Mouse (Mus musculus): ENCODE results near the gene Lsg1.

Gene Lsg1

DNA sequence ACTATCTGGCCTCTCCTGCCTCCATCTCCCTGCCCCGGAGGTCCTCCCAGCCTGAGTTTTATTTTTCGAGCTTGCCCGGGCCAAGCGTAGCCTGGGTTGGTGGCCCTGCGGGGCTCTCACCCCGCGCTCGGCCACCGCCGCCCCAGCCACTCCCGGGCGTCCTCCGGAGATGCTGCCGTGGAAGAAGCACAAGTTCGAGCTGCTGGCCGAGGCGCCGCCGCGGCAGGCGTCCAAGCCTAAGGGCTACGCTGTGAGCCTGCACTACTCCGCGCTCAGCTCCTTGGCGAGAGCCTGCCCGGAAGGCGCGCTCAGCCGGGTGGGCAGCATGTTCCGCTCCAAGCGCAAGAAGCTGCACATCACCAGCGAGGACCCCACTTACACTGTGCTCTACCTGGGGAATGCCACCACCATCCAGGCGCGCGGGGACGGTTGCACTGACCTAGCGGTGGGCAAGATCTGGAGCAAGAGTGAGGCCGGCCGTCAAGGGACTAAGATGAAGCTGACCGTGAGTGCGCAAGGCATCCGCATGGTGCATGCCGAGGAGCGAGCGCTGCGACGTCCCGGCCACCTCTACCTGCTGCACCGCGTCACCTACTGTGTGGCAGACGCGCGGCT lies 13.1 kb upstream of the Lsg1 start:
- DNase-seq (ENCODE audit: low spot score in 2 of 2), result peak; percentile 55 to 69

DNA sequence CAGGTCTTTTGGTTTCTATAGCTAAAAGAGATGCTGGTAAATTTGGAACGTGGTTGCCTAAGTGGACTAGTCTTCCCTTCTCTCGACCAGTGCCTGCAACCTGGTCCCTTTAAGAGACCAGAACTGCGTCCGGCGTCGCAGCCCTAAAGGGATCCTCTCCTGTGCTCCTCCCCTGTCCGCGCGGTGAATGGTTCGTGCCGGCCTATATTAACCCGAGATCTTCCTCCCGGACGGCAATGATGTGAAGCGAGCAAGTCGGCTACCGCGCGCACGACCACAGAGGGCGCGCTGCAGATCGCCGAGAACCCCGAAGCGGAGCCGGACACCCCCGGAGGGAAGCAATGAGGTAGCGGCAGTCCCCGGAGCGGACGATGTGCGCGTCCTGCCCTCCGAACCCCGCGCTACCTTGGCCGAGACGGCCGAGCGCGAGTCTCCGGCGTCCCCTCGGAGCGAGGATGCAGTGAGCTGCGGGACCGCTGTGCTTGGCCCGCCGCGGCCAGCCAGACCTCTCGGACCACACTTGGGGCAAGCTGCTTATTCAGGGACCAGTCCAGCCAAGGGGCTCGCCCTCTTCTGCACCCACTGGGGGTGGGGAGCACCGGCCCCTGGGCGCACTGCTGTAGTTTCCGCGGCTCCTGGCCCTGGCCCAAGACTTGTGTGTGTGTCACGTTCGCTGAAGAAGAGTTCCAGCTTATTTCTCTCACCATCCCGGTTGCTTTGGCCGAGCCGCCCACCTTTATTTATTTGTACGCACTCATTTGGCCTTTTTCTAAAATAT lies 12.3 kb upstream of the Lsg1 start, which contains the start of gene Fam43a:
TSS of gene Fam43a (plus strand) at position 233 of the 778 bp plus-strand sequence.
- peak; percentile 83 to 91 for DNase-seq (ENCODE audit: low spot score in 2 of 2)

DNA sequence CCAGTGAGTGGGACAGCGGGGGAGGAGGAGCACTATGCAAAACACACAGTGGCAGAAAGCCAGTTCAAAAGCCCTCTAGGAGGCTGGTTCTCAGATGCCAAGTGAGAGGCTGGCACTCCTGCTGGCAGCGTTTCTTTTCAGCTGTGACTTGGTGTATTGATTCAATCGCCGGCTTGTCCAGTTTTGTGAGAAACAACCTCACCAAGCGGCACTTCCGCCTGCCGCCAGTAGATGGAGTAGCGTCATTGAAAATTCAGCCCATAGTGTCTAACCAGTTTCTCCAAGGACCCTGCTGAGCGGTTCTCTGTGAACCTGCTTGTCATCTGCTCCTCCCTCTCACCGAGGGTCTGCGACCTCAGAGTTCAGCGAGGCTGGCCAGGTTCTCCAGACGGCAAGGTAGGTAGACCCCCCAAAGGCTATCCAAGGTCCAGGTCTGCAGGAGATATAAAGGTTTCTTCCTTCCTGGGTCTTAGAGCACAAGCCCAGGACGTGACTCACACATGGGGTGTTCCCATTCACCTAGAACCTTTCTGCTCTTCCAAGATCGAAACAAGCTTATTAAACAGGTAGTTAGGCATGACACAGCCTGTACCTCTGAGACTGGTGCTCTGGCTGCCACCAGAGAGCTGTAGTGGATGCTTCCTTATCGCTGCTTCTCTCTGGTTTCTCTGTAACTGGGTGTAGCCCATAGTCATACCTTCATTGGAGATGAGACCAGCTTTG lies 9.7 kb upstream of the Lsg1 start:
- peak; percentile 90 to 92 for DNase-seq (ENCODE audit: low spot score in 2 of 2)

GRCm38 (mm10) chr16:30595835-30596557 lies 8.6 kb upstream of the Lsg1 start:
- DNase-seq (ENCODE audit: low spot score in 2 of 2), result no peak

- DNase-seq (ENCODE audit: low spot score in 2 of 2), result no peak
Measured at GRCm38 (mm10) chr16:30595356-30595755, 8.0 kb upstream of the Lsg1 start.

DNA sequence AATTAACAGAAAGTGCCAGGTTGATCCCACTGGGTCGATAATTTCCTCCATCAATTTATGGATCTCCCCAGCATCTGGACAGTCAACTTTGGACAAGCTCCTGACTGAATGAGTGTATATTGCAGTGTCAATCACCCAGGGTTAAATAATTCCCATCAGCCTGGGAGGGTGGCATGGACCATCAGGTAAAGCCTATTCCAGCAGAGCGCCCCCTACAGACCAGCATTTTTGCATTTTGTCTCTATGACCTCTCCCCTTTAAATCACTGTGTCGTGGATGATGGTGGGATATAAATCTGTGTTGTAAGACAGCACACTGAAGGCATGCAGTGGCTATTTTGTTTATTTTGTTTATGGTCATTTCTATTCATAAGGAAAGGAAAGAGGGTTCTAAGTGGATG lies 4.6 kb upstream of the Lsg1 start:
- DNase-seq (ENCODE audit: low spot score in 2 of 2), result no peak

GRCm38 (mm10) chr16:30590264-30591209 lies 3.1 kb upstream of the Lsg1 start:
- DNase-seq (ENCODE audit: low spot score in 2 of 2), result no peak

DNA sequence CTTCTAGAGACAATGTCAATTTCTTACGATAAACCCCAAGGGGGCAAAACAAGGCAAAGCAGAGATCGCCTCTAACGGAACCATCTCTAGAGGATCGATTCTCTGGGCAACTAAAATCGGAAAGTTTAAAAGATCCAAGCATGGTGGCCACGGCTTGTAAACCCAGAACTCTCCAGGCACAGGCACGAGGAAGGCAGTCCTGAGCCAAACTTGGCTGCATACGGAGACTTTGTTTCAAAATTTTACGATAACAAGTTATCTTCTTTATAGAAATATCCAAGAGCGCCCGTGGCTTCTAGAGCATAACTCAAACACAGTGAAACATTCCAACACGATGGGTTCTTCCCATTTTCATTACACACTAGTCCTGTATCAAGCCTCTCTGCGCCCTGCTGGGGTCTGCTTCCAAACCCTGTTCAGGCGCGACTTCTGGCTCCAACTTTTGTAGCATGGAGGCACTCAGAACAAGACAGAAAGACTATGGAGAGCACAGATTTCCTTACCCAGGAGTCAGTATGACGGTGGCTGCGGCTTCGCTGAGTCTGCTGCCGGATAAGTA lies 378 bp downstream of the Lsg1 start:
- no peak for DNase-seq (ENCODE audit: low spot score in 2 of 2)

DNA sequence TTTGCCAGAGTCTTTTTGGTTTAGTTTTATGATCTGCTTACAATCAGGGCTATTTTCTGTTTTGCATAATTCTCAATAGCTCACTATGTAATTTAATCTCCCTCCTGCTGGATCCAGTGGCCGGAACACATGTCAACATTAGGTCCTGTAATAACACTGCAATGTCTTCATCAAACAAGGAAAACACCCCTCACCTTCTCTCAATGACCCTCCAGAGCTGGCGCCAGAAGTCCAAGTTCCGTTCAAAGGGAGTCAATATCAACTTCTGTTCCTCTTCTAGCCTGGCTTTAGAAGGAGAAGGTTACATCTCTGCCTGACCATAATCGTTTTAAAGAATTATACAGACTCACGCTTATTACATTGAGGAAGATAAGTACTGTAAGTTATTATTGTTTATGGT lies 6.6 kb downstream of the Lsg1 start:
- no peak for DNase-seq (ENCODE audit: low spot score in 2 of 2)

DNA sequence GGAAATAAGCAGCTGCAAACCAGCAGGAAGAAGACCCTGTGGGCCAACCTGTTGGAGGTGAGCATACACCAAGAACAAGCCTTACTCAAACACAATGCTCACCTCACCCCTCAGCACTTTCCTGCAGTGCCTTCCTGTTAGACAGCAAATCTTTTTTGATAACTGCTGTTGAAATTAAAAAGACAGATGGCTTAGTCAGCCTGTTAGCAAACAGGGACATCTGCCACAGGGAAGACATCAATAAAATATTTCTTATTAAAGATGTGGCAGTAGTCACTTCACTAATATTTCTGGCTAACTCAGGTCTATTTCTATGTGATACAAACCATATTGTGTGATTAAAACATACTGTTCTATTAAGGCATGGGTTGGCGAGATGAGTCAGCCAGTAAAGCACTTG lies 11.0 kb downstream of the Lsg1 start:
- DNase-seq (ENCODE audit: low spot score in 2 of 2), result no peak

- DNase-seq (ENCODE audit: low spot score in 2 of 2), result no peak
Measured at GRCm38 (mm10) chr16:30575815-30576214, 11.6 kb downstream of the Lsg1 start.

GRCm38 (mm10) chr16:30572239-30572638 lies 15.2 kb downstream of the Lsg1 start:
- no peak for DNase-seq (ENCODE audit: low spot score in 2 of 2)

DNA sequence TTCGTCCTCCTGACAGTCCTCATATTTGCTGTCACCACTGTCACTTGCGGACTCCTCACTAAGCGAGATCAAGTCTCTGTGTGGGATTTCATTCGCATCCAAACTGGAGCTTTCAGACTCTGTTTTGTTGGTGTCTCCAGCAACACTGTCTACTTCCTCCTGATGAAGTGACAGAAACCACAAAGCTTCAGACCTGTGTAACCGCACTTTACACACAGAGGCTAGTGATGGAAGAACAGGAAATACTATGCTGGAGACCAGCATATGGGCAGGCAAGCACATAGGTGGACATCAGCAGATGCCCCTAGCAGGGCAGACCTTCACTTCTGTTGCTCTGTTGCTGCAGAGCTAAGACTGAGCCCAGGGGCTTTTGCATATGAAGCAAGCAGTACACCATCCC lies 16.0 kb downstream of the Lsg1 start:
- DNase-seq (ENCODE audit: low spot score in 2 of 2), result no peak

DNA sequence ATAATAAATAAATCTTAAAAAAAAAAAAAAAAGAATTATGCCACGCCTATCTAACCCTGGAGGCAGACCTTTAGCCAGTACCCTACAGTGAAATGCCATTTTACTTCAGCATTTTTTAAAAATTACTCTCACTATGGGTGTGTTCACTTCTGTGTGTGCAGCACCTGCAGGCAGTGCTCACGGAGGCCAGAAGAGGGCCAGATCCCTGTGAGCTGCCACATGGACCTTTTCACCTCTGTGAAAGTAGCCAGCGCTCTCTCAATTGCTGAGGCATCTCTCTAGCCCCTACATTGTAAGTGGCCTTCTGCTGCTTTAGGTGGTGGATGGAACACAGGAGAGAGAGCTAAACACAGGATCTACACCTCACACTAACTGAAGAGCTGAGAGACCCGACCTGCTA lies 17.2 kb downstream of the Lsg1 start:
- DNase-seq (ENCODE audit: low spot score in 2 of 2), result no peak

GRCm38 (mm10) chr16:30565631-30566030 lies 21.8 kb downstream of the Lsg1 start:
- no peak for DNase-seq (ENCODE audit: low spot score in 2 of 2)

DNA sequence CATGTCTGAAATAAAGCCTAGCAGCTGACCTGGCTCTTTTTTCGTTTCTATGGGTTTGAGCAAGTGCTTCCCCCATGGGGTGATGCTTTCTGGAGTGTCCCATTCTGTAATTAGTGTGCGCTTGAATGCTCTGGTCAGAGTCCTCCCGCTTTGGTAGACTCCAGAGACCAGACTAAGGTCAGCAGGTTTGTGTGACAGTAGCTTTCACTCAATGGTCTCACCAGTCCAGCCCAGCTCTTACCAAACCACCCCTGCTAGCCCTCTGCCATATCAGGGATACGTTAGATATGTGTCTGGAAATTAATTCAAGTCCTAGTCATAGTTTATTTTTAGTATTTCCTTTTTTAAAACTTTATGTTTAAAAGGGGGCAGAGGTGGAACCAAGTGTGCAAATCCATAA lies 26.8 kb downstream of the Lsg1 start:
- no peak for DNase-seq (ENCODE audit: low spot score in 2 of 2)

DNA sequence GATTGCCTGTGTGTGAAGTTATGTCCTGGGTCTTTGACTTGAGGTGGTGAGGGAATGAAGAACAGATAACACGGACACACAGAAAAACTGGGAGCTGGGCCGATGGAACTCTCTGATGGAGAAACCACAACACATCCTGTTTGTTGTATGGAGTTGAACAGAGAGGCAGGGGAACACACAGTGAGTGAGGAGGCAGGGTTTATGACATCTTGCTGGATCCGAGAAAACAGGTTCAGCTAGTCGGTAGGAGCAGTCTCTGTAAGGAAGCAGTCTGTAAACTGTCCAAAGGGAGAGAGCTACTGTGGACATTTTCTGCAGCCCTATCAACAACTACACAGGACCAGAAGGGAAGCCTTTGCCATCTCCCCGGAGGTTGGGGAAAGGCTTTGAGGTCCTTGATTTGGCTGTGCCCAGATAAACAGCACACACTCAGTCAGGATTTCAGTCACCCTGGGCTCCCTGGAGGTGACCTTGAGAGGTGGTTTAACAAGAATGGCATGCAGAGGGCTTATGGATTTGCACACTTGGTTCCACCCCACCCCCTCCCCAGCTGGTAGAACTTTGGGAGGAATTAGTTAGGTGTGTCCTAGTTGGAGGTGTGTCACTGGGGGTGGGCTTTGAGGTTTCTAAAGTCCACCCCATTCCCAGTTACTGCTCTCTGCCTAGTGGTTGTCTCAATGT lies 27.9 kb downstream of the Lsg1 start:
- DNase-seq (ENCODE audit: low spot score in 2 of 2), result no peak

DNA sequence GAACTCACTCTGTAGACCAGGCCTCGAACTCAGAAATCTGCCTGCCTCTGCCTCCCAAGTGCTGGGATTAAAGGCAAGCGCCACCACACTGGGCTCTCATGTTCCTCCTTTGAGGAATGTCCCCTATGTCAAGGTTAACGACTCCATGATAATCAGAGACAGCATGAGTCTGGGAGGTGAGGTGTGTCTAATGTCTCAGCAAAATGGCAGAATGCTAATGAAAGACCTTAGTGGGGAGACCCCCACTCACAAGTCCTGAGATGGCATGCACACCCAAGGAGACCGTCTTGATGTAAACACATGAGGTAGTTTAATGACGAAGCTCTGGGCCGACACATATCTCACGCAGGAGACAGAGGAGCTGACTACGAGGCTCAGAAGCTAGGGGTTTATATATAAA lies 33.3 kb downstream of the Lsg1 start:
- DNase-seq (ENCODE audit: low spot score in 2 of 2), result no peak

DNA sequence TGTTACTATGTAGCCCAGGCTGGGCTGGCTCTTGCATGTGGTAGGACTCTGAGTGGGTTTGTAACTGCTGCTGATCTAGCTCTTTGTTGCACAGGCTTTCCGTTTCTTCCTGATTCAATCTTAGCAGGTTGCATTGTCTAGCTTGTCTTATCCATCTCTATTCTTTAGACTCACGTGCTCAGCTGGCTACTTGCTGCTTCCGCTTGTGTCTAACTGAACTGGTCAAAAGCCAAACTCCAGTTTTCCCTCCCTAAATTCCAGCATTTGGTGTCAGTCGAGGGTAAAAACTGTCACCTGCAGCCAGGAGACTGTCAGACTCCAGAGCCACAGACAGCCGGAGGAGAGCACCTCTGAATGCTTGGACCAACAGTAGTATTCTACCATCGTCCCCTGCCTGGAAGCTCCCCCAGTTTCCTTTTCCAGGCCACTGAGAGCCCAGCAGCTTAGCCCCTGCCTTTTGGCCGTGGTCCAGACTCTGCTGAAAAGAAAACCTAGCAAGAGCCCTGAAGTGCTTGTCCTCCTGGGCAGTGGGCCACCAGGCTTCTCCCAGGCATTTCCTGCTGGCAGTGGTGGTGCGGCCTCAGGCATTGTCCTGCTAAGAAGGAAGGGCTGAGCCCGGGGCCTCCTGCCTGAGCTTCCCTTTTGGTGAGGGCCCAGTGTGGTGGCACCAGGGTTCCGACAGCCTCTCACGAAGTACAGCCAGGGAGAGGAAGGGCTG lies 34.6 kb downstream of the Lsg1 start:
- peak in 1 of 2 experiments; percentile 67 for DNase-seq (ENCODE audit: low spot score in 2 of 2)

All from urinary bladder, postnatal 36 days (tissue).